Mouse (Mus musculus) spleen, adult 2 months (tissue): ENCODE results near the gene Olfr571.

Experiments
- CTCF ChIP-seq: fragments of 200-500 bp; IDR thresholded peaks from 2 replicates; pipeline ENCODE4 v1.5.1; 2011; ENCODE audit warnings: mild to moderate bottlenecking, inconsistent platforms; ENCODE audit not compliant: insufficient read depth, insufficient read length, insufficient replicate concordance; ENCODE audit errors: extremely low read depth
- POLR2A ChIP-seq: fragments of 200-500 bp; IDR thresholded peaks from 2 replicates; pipeline ENCODE4 v1.6.1; 2011; ENCODE audit warnings: low read depth, low read length, inconsistent platforms

DNA sequence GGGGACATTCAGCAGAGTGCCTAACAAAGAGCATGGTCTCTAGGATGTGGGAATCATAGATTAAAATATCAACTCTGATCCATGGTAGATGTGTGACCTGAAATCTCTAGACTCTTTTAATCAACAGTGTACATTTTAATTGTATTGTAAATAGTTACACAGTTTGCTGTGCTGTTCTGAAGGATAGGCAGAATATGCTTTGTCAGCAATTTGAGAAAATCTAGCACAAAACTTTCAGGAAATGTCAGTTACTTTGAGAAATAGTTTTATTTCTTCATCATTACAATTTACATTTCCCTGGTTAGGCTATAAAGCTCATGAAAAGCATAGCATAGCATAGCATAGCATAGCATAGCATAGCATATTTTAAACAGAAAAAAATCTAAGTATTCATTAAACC, 61.5 kb downstream of the Olfr571 start:
- TF ChIP-seq CTCF: no peak
- TF ChIP-seq POLR2A: no peak
